Mouse (Mus musculus) megakaryocyte, adult 5-6 weeks (primary cell): ENCODE measurements around the gene 1700015F17Rik. TPM values are rescaled to one million over a fixed set of nuclear protein-coding genes. Genes with fewer than 3 reads are reported as not detected.

Experiments used
- ATAC-seq: 2 replicates; pipeline ENCODE4 v1.8.0; 2016; ENCODE audit warnings: mild to moderate bottlenecking, inconsistent platforms; ENCODE audit not compliant: poor library complexity, severe bottlenecking
- total RNA-seq, 2 experiments: library from RNA; stranded (forward) in 1 of 2; stranded (reverse) in 1 of 2; fragments of 153-499, 151-499 nt in 1 of 2; fragments of 221-1000, 200-1000 nt in 1 of 2; gene quantifications; 2 replicates each; pipeline versions ENCODE4 v1.2.3 to v1.2.4; 2015 to 2017

The 1700015F17Rik gene
- total RNA-seq, 2 experiments from 2014 or later, result not detected

- no peak for ATAC-seq
Observed at GRCm38 (mm10) chr5:5431746-5432438, 47.1 kb downstream of the 1700015F17Rik start.

GRCm38 (mm10) chr5:5423723-5424171 lies 55.2 kb downstream of the 1700015F17Rik start:
- no peak for ATAC-seq

- no peak for ATAC-seq
Observed at GRCm38 (mm10) chr5:5423081-5423480, 55.9 kb downstream of the 1700015F17Rik start.

- ATAC-seq, result no peak
Observed at GRCm38 (mm10) chr5:5421439-5421838, 57.5 kb downstream of the 1700015F17Rik start.

GRCm38 (mm10) chr5:5419992-5420455 lies 58.9 kb downstream of the 1700015F17Rik start, which contains the start of gene Cdk14:
Gene Cdk14 (minus strand): TSS chr5:5420312.
- peak; percentile 88 for ATAC-seq

GRCm38 (mm10) chr5:5419253-5419652 lies 59.7 kb downstream of the 1700015F17Rik start:
- peak; percentile 60 for ATAC-seq

GRCm38 (mm10) chr5:5414835-5415234 lies 64.1 kb downstream of the 1700015F17Rik start:
- ATAC-seq, result no peak

GRCm38 (mm10) chr5:5411886-5412285 lies 67.1 kb downstream of the 1700015F17Rik start:
- ATAC-seq, result no peak

GRCm38 (mm10) chr5:5401986-5402385 lies 77.0 kb downstream of the 1700015F17Rik start:
- ATAC-seq, result no peak

GRCm38 (mm10) chr5:5392786-5393185 lies 86.2 kb downstream of the 1700015F17Rik start:
- no peak for ATAC-seq

Other genes with a start within 250 kb of the 1700015F17Rik start
- gene Cdk14, start 58.8 kb downstream of the 1700015F17Rik start, total RNA-seq (2015), result 4.7 and 11.1 TPM in 2 replicates
- 2.5 and 3.5 TPM in 2 replicates for gene Cdk14, start 58.8 kb downstream of the 1700015F17Rik start, total RNA-seq (2017)
- gene Cldn12, start 35.8 kb upstream of the 1700015F17Rik start, total RNA-seq (2015), result 0.80 and 3.2 TPM in 2 replicates
- 2.2 and 2.3 TPM in 2 replicates for gene Cldn12, start 35.8 kb upstream of the 1700015F17Rik start, total RNA-seq (2017)
- gene Gtpbp10, start 80.4 kb upstream of the 1700015F17Rik start, total RNA-seq (2015), result 14.2 and 14.8 TPM in 2 replicates
- 15.8 and 17.6 TPM in 2 replicates for gene Gtpbp10, start 80.4 kb upstream of the 1700015F17Rik start, total RNA-seq (2017)
- gene Gm8773, start 94.7 kb upstream of the 1700015F17Rik start, total RNA-seq (2015), result not detected in 2 replicates
- gene Gm8773, start 94.7 kb upstream of the 1700015F17Rik start, total RNA-seq (2017), result not detected in 2 replicates
- gene Cfap69, start 185.1 kb upstream of the 1700015F17Rik start, total RNA-seq (2015), result not detected in 2 replicates
- gene Cfap69, start 185.1 kb upstream of the 1700015F17Rik start, total RNA-seq (2017), result not detected in 2 replicates
- 0.09 TPM in 1 of 2 replicates, not detected in the other for gene Steap2, start 215.4 kb upstream of the 1700015F17Rik start, total RNA-seq (2015)
- not detected in 2 replicates for gene Steap2, start 215.4 kb upstream of the 1700015F17Rik start, total RNA-seq (2017)